Mouse (Mus musculus) CH12.LX (cell line): ENCODE results near the gene Clk2. TPM values are rescaled to one million over a fixed set of nuclear protein-coding genes. Genes with fewer than 3 reads are reported as not detected.

Experiments used
- DNase-seq: peaks from one replicate; pipeline ENCODE4 v3.0.0-alpha.2; 2013; ENCODE audit errors: extremely low read depth
- H3K27ac ChIP-seq: 2 replicates; pipeline ENCODE4 v1.5.1; 2012; ENCODE audit warnings: low read depth, mild to moderate bottlenecking, control low read depth, moderate library complexity; ENCODE audit not compliant: insufficient read depth
- H3K27me3 ChIP-seq: replicated peaks from 2 replicates; pipeline ENCODE3; 2012; ENCODE audit warnings: inconsistent platforms
- H3K36me3 ChIP-seq, 2 experiments: replicated peaks in 1 of 2; 2 replicates each; pipeline versions ENCODE3 to v1.6.1; 2012; ENCODE audit warnings: inconsistent platforms in 1 of 2, low read length in 1 of 2, mild to moderate bottlenecking in 1 of 2, mixed read lengths in 1 of 2, moderate library complexity in 1 of 2; ENCODE audit not compliant: control insufficient read depth in 1 of 2, insufficient read depth in 1 of 2
- H3K4me1 ChIP-seq, 2 experiments: 2 replicates each; pipeline ENCODE4 v1.6.1; 2012; ENCODE audit warnings: inconsistent platforms in 1 of 2, moderate library complexity in 1 of 2; ENCODE audit not compliant: insufficient read depth in 2 of 2, control insufficient read depth in 1 of 2
- H3K4me2 ChIP-seq: 2 replicates; pipeline ENCODE4 v1.6.1; 2012; ENCODE audit warnings: low read depth, mild to moderate bottlenecking, control low read depth; ENCODE audit not compliant: poor library complexity, insufficient read depth, severe bottlenecking
- H3K4me3 ChIP-seq, 3 experiments: fragments of 150-350 bp in 1 of 3; sonication (generic) in 1 of 3; replicated peaks in 1 of 3; 2 replicates each; pipeline versions ENCODE3 to v1.5.1; 2011 to 2012; ENCODE audit warnings: low read depth in 2 of 3, low read length in 2 of 3, mild to moderate bottlenecking in 2 of 3, moderate library complexity in 2 of 3, control low read depth in 1 of 3, improper control_type of control experiment in 1 of 3, inconsistent platforms in 1 of 3, mixed read lengths in 1 of 3; ENCODE audit not compliant: poor library complexity in 1 of 3
- H3K79me2 ChIP-seq: replicated peaks from 2 replicates; pipeline ENCODE4 v1.6.1; 2012; ENCODE audit warnings: mild to moderate bottlenecking, moderate library complexity; ENCODE audit not compliant: control insufficient read depth, poor library complexity, insufficient read depth, severe bottlenecking; ENCODE audit errors: extremely low read depth
- H3K9ac ChIP-seq: 2 replicates; pipeline ENCODE4 v1.6.1; 2012; ENCODE audit warnings: low read depth, mild to moderate bottlenecking, control low read depth, moderate library complexity; ENCODE audit not compliant: insufficient read depth
- H3K9me3 ChIP-seq: replicated peaks from 2 replicates; pipeline ENCODE3; 2012; ENCODE audit warnings: low read length, inconsistent platforms, mixed read lengths
- BHLHE40 ChIP-seq: IDR thresholded peaks from 2 replicates; pipeline ENCODE4 v1.6.1; 2011; ENCODE audit warnings: mild to moderate bottlenecking, low read depth, low read length, improper control_type of control experiment
- CHD1 ChIP-seq: IDR thresholded peaks from 2 replicates; pipeline ENCODE4 v1.6.1; 2012; ENCODE audit warnings: low read depth, low read length, improper control_type of control experiment, inconsistent platforms
- CHD2 ChIP-seq: IDR thresholded peaks from 2 replicates; pipeline ENCODE4 v1.6.1; 2011; ENCODE audit warnings: low read length, improper control_type of control experiment
- CTCF ChIP-seq, 2 experiments: IDR thresholded peaks in 1 of 2; conservative IDR thresholded peaks in 1 of 2; 2 replicates each; pipeline ENCODE4 v1.5.1; 2011 to 2012; ENCODE audit warnings: low read depth in 2 of 2, low read length in 2 of 2, improper control_type of control experiment in 1 of 2, inconsistent platforms in 1 of 2, mild to moderate bottlenecking in 1 of 2, moderate library complexity in 1 of 2
- ELF1 ChIP-seq: IDR thresholded peaks from 2 replicates; pipeline ENCODE4 v1.6.1; 2014; ENCODE audit warnings: low read depth, mild to moderate bottlenecking, inconsistent platforms, low read length, improper control_type of control experiment
- GABPA ChIP-seq: IDR thresholded peaks from 2 replicates; pipeline ENCODE4 v1.6.1; 2012; ENCODE audit warnings: low read depth, low read length, improper control_type of control experiment, inconsistent platforms; ENCODE audit not compliant: insufficient replicate concordance
- HCFC1 ChIP-seq: IDR thresholded peaks from 2 replicates; pipeline ENCODE4 v1.6.1; 2012; ENCODE audit warnings: low read depth, mild to moderate bottlenecking, inconsistent platforms, low read length, improper control_type of control experiment
- JUN ChIP-seq: IDR thresholded peaks from 2 replicates; pipeline ENCODE4 v1.6.1; 2011; ENCODE audit warnings: low read depth, mild to moderate bottlenecking, low read length, improper control_type of control experiment, moderate library complexity; ENCODE audit not compliant: insufficient read depth
- KAT2A ChIP-seq: IDR thresholded peaks from 2 replicates; pipeline ENCODE4 v1.6.1; 2012; ENCODE audit warnings: low read length, improper control_type of control experiment, inconsistent platforms; ENCODE audit not compliant: insufficient replicate concordance
- MAFK ChIP-seq: IDR thresholded peaks from 2 replicates; pipeline ENCODE4 v1.6.1; 2011; ENCODE audit warnings: low read length, improper control_type of control experiment; ENCODE audit not compliant: insufficient replicate concordance
- MAX ChIP-seq: IDR thresholded peaks from 2 replicates; pipeline ENCODE4 v1.6.1; 2011; ENCODE audit warnings: low read length, improper control_type of control experiment
- MEF2A ChIP-seq: IDR thresholded peaks from 2 replicates; pipeline ENCODE4 v1.6.1; 2014; ENCODE audit warnings: low read depth, mild to moderate bottlenecking, inconsistent platforms, low read length, improper control_type of control experiment, borderline replicate concordance
- MXI1 ChIP-seq: IDR thresholded peaks from 2 replicates; pipeline ENCODE4 v1.6.1; 2011; ENCODE audit warnings: mild to moderate bottlenecking, low read depth, low read length, improper control_type of control experiment
- MYC ChIP-seq: IDR thresholded peaks from 2 replicates; pipeline ENCODE4 v1.6.1; 2011; ENCODE audit warnings: low read depth, mild to moderate bottlenecking, improper control_type of control experiment, low read length
- NRF1 ChIP-seq: IDR thresholded peaks from 2 replicates; pipeline ENCODE4 v1.6.1; 2014; ENCODE audit warnings: low read depth, mild to moderate bottlenecking, inconsistent platforms, low read length, improper control_type of control experiment, moderate library complexity
- POLR2A ChIP-seq: IDR thresholded peaks from 2 replicates; pipeline ENCODE4 v1.6.1; 2011; ENCODE audit warnings: low read depth, mild to moderate bottlenecking, improper control_type of control experiment, low read length
- POLR2AphosphoS2 ChIP-seq: IDR thresholded peaks from 2 replicates; pipeline ENCODE4 v1.6.1; 2011; ENCODE audit warnings: low read depth, low read length, improper control_type of control experiment
- RCOR1 ChIP-seq: conservative IDR thresholded peaks from 2 replicates; pipeline ENCODE4 v1.6.1; 2012; ENCODE audit warnings: low read depth, mild to moderate bottlenecking, inconsistent platforms, low read length, improper control_type of control experiment
- TBP ChIP-seq: conservative IDR thresholded peaks from 2 replicates; pipeline ENCODE4 v1.6.1; 2011; ENCODE audit warnings: low read depth, low read length, improper control_type of control experiment
- ZKSCAN1 ChIP-seq: IDR thresholded peaks from 2 replicates; pipeline ENCODE4 v1.6.1; 2012; ENCODE audit warnings: low read depth, inconsistent platforms, low read length, improper control_type of control experiment, borderline replicate concordance
- dilution Hi-C: fragments of 300-500 bp; cut with MboI; formaldehyde crosslinking; loops from 2 replicates; pipeline ENCODE4 v1.14.3; 2020; ENCODE audit warnings: low sequenced_read_pairs; ENCODE audit not compliant: extremely low pct_unique_long_range_greater_than_20kb, extremely low pct_ligation_motif_present
- in situ Hi-C: fragments of 300-500 bp; cut with MboI; formaldehyde crosslinking; loops from 3 replicates; pipeline ENCODE4 v1.14.3; 2019; ENCODE audit warnings: low sequenced_read_pairs, low pct_ligation_motif_present, low pct_unique_long_range_greater_than_20kb, mixed read lengths
- polyA plus RNA-seq: library from polyadenylated mRNA; unstranded; fragments of >175 nt; gene quantifications from 2 replicates; pipeline ENCODE4 v1.2.1, GENCODE M21; 2012; ENCODE audit warnings: low read depth; ENCODE audit not compliant: insufficient read length
- total RNA-seq, 2 experiments: library from RNA; depleted of rRNA; stranded (reverse); fragments of 300-350 nt in 1 of 2; fragments of >200 nt in 1 of 2; gene quantifications; 2 replicates each; pipeline ENCODE4 v1.2.3; 2012 to 2014

The Clk2 gene
- total and polyA plus RNA-seq, 3 experiments: 18.8 to 72.0 (median 29.9) TPM

DNA sequence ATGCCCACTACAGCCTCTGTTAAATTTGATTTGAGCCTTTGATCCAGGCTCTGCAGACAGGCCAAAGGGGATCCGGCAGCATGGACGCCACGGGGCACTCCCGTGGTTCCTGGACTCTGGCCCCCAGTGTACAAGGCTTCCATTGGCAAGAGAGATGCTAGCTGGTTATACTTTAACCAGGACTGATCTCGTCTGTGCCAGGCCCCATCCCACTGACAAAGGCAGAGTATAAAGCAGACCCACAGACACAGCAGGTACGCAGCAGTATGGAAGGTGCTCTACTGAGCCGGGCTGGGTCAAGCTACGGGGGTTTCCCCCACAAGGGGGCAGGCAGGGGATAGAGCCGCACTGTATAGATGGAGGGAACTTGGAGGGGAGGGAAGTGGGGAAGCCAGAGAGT, 28.2 kb upstream of the Clk2 start:
- H3K27ac ChIP-seq: no peak overlapping the region
- peaks cover 13% of the 10 kb centered on the region for H3K27me3 ChIP-seq
- no peaks in the 10 kb centered on the region for H3K36me3 ChIP-seq
- H3K4me1 ChIP-seq: no peaks in the 10 kb centered on the region
- H3K79me2 ChIP-seq: no peaks in the 10 kb centered on the region
- no peak for DNase-seq
- H3K9me3 ChIP-seq: no peaks in the 10 kb centered on the region
- in situ Hi-C loops: no loop called here
- H3K4me2 ChIP-seq: no peak overlapping the region
- H3K4me3 ChIP-seq: no peak overlapping the region
- TF ChIP-seq MYC (no peak), CTCF (conservative IDR thresholded peaks at IDR 0.05 in 1 of 2, IDR thresholded peaks at IDR 0.05 in 1 of 2; ENCODE audit: low read depth in 2 of 2, low read length in 2 of 2) (peak in 1 of 2 experiments; percentile 41; a peak in 2 of 4 replicates)
- dilution Hi-C loops: no loop called here
- H3K9ac ChIP-seq: no peak overlapping the region

DNA sequence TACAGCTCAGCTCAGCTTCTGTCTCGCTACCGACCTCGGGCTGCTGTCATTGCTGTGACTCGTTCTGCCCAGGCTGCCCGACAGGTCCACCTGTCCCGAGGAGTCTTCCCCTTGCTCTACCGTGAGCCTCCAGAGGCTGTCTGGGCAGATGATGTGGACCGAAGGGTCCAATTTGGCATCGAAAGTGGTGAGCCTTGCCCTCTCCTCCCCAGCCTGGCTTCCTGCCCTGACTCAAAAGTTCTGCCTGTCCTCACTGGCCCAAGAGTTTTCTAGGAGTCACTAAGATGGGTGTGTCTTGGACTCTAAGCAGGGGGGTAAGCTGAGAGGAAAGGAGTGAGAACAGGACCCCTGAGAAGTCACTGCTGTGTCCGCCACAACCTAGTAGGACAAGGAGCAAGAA, 19.8 kb upstream of the Clk2 start:
- H3K27me3 ChIP-seq: no peaks in the 10 kb centered on the region
- H3K9ac ChIP-seq: no peak overlapping the region
- peaks cover 0 to 26% of the 10 kb centered on the region in 2 experiments for H3K36me3 ChIP-seq

DNA sequence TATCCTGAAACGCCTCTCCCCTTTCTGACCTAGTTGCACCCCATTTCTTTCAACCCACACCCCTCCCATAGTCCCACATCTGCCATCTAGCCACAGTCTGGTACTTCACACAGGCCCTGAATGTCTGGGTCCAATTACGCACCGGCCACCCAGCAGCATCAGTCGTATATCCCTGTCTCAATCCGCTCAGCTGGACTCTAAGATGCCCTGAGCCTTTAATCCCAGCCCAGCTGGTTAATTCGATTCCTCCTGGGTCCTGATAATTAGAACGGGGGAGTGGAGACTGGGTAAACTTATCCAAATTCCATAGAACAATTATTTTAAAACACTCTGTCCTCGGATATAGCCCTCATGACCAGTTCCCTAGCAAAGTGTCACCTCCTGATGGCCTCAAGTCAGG, 19.0 kb upstream of the Clk2 start:
- DNase-seq: no peak
- Histone ChIP-seq H3K4me2 (no peak overlapping the region), H3K27ac (no peak overlapping the region), H3K9me3 (no peaks in the 10 kb centered on the region), H3K4me3 (no peak overlapping the region), H3K9ac (no peak overlapping the region), H3K27me3 (no peaks in the 10 kb centered on the region), H3K36me3 (peaks cover 0 to 33% of the 10 kb centered on the region in 2 experiments), H3K4me1 (no peaks in the 10 kb centered on the region), H3K79me2 (no peaks in the 10 kb centered on the region)
- TF ChIP-seq ZKSCAN1 (no peak), JUN (no peak), ELF1 (no peak), POLR2A (no peak), NRF1 (no peak), CHD2 (no peak), CHD1 (no peak), KAT2A (no peak), MXI1 (no peak), MAX (no peak)
- in situ Hi-C loops: no loop called here
- dilution Hi-C loops: no loop called here

More for the DNA sequence above, 19.8 kb upstream of the Clk2 start:
- Histone ChIP-seq H3K27ac (no peak overlapping the region), H3K4me3 (no peak overlapping the region), H3K4me1 (no peaks in the 10 kb centered on the region), H3K79me2 (no peaks in the 10 kb centered on the region), H3K9me3 (no peaks in the 10 kb centered on the region), H3K4me2 (no peak overlapping the region)
- dilution Hi-C loops: no loop called here
- no peak for TF ChIP-seq RCOR1
- TF ChIP-seq HCFC1: no peak
- no peak for TF ChIP-seq GABPA
- no peak for TF ChIP-seq TBP
- no peak for TF ChIP-seq BHLHE40
- no peak for TF ChIP-seq MAFK
- TF ChIP-seq POLR2AphosphoS2: no peak
- no peak for TF ChIP-seq MEF2A
- in situ Hi-C loops: no loop called here
- no peak for DNase-seq
